Mouse (Mus musculus) limb, embryonic 12.5 days (tissue): ENCODE data around the gene Cdc42bpg. TPM values are rescaled to one million over a fixed set of nuclear protein-coding genes. Genes with fewer than 3 reads are reported as not detected.
"Not testable (repeated sequence)": the region's sequence is repeated elsewhere in the genome, so short reads cannot be mapped to it uniquely, and the experiment has no call there.

Source experiments
- ATAC-seq: fragments of 200-750 bp; cut with Nextera tagmentation; 2 replicates; pipeline ENCODE4 v1.8.0; 2017; ENCODE audit warnings: low read depth, moderate TSS enrichment; ENCODE audit not compliant: insufficient number of reproducible peaks, insufficient read depth, low FRiP score, low TSS enrichment
- H3K27ac ChIP-seq: fragments of 300-500 bp; sonication (generic); 2 replicates; pipeline ENCODE4 v1.5.1; 2016; ENCODE audit warnings: mild to moderate bottlenecking, moderate library complexity
- H3K27me3 ChIP-seq: fragments of 300-500 bp; sonication (generic); 2 replicates; pipeline ENCODE4 v1.6.1; 2016; ENCODE audit warnings: mild to moderate bottlenecking, moderate library complexity
- H3K36me3 ChIP-seq: fragments of 300-500 bp; sonication (generic); 2 replicates; pipeline ENCODE4 v1.6.1; 2016; ENCODE audit warnings: mild to moderate bottlenecking, moderate library complexity
- H3K4me1 ChIP-seq: fragments of 300-500 bp; sonication (generic); replicated peaks from 2 replicates; pipeline ENCODE4 v1.6.1; 2016
- H3K4me2 ChIP-seq: fragments of 300-500 bp; sonication (generic); 2 replicates; pipeline ENCODE4 v1.6.1; 2016; ENCODE audit warnings: mild to moderate bottlenecking, moderate library complexity
- H3K4me3 ChIP-seq: fragments of 300-500 bp; sonication (generic); replicated peaks from 2 replicates; pipeline ENCODE4 v1.5.1; 2016; ENCODE audit warnings: mild to moderate bottlenecking
- H3K9ac ChIP-seq: fragments of 300-500 bp; sonication (generic); replicated peaks from 2 replicates; pipeline ENCODE4 v1.6.1; 2016; ENCODE audit warnings: mild to moderate bottlenecking, moderate library complexity
- H3K9me3 ChIP-seq: fragments of 300-500 bp; sonication (generic); 2 replicates; pipeline ENCODE4 v1.6.1; 2016; ENCODE audit warnings: mild to moderate bottlenecking, moderate library complexity
- WGBS: fragments of 180-500 bp; shearing (Covaris S2); methylation state at CpG from one replicate; pipeline ENCODE4 v1.1.7; 2016; 5-methylcytosine and 5-hydroxymethylcytosine counted together
- polyA plus RNA-seq: library from polyadenylated mRNA; unstranded; fragments of >200 nt; fragmentation: Nextera tagmentation; extraction: Ambion mirVana; gene quantifications from 2 replicates; pipeline ENCODE4 v1.2.1, GENCODE M21; 2016

The Cdc42bpg gene
- polyA plus RNA-seq, 1 experiment from 2014 or later = 0.69 TPM

DNA sequence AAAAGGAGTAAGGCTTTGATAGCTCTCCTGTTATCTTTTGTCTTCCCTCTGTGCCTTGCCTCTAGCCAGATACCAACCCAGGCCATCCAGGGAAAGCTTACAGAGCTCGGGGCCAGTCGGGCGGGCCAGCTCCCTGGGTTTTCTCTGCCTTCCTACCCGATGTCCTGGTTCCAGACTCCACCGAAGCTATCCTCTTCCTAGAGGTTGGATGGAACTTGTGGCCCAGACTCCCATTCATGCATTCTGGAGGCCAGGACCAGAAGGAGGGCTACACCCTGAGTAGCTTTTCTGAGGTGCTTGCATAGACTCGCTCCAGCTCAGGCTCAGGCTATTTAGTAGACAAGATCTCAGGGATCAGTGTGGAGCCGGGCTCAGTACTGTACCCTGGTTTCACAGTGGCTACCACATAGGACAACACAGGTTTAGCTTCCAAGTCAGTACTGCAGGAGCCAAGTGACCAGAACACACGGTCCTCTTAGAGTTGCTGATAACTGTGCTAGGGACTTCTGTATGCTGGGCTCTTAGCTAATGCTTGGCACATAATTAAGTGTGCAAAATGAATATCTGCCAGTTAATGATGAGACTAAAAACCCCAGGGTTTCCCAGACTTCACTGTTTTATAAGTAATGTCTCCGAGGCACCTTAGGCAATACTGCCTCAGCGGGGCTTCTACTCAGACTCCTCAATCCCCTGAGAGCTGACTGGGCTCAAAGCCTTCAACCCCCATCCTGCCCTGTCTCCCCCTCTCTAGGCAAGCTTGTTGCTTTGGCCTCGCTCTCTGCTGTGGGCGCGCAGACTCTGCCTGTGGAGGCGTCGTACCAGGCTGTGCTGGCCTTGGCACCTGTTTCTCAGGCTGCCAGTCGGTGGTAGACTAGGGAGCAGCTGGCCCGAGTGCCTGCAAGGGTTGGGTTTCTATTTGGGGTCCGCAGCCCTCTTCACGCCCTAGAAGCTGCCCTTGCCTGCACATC is 19.5 kb upstream of the Cdc42bpg start:
- Histone ChIP-seq H3K9ac (no peak overlapping the region; the same call in 1 of the 2 replicates), H3K27me3 (no peaks in the 10 kb centered on the region), H3K4me2 (no peak overlapping the region), H3K9me3 (no peaks in the 10 kb centered on the region), H3K36me3 (peaks cover 93% of the 10 kb centered on the region), H3K27ac (no peak overlapping the region), H3K4me1 (peaks cover 11% of the 10 kb centered on the region), H3K4me3 (no peak overlapping the region)
- 89% methylated on average over 19 of the region's 19 CpGs for WGBS
- no peak for ATAC-seq

DNA sequence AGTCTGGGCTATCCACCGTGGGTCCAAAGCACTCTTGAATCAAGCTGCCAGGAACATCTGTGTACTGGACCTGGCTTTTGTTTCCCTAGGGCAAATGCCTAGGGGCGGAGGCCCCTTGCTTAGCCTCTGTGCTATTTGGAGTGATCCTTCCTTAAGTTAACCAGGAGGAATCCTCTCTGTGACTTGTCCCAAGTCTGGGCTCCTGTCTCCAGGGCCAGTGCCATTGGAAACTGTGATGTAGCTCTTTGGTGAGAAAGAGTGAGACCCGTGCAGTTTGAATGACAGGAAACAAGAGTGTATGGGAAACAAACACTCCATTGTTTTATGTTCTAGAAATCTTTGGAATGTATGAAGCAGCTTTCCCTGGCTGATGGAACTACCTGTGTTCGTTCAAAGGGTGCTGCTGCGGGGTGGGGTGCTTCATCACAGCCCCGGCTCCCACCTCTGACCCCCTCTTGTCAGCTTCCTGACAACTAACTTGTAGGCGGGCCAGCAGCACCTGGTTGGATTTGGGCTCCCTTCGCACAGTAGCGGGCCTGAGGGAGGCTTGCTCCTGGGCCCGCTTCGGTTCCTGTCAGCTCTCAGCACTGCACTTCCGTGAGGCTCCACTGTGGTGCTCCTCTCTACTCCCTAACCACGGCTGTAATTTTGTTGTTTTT is 17.9 kb upstream of the Cdc42bpg start:
- no peak overlapping the region for H3K4me2 ChIP-seq
- H3K4me3 ChIP-seq = no peak overlapping the region
- H3K9me3 ChIP-seq = no peaks in the 10 kb centered on the region
- peaks cover 91% of the 10 kb centered on the region for H3K36me3 ChIP-seq
- ATAC-seq = no peak
- H3K4me1 ChIP-seq = peaks cover 11% of the 10 kb centered on the region
- H3K27ac ChIP-seq = peak overlapping the region; percentile 62
- H3K9ac ChIP-seq = no peak overlapping the region; the same call in 1 of the 2 replicates
- H3K27me3 ChIP-seq = no peaks in the 10 kb centered on the region
- 74% methylated on average over 13 of the region's 13 CpGs for whole genome bisulfite sequencing

DNA sequence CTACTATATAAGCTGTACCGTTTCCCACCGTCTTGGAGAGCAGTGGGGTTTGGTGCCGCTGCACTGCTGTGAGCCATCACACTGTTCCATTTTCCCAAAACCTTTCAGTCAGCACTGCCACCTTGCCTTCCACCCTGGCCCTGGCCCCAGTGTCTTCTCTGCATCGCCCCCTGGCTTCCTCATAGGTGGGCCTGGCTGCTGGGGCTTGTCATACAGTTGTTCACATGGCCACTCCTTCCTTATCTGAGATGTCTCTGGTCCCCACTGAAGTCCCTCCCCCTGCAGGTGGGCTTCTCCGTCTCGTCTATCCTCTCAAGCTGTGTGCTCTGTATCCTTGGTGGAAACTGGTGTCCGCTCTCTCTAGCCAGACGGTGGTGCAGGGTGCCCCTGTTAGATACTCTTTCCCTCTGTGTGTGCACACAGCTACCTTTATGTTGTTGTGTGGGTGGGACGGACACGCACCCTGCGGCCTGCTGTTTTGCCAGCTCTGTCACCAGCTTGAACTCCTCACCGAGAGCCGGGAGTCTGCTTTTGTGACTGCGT is 16.5 kb upstream of the Cdc42bpg start:
- Histone ChIP-seq H3K4me3 (no peak overlapping the region), H3K9me3 (no peaks in the 10 kb centered on the region), H3K9ac (0 out of 2 replicates have a peak overlapping the region, but pooled peaks have one; percentile 14), H3K27ac (no peak overlapping the region), H3K4me2 (no peak overlapping the region), H3K4me1 (peaks cover 11% of the 10 kb centered on the region), H3K27me3 (no peaks in the 10 kb centered on the region), H3K36me3 (peaks cover 92% of the 10 kb centered on the region)
- ATAC-seq = no peak
- 89% methylated on average over 14 of the region's 14 CpGs for WGBS

DNA sequence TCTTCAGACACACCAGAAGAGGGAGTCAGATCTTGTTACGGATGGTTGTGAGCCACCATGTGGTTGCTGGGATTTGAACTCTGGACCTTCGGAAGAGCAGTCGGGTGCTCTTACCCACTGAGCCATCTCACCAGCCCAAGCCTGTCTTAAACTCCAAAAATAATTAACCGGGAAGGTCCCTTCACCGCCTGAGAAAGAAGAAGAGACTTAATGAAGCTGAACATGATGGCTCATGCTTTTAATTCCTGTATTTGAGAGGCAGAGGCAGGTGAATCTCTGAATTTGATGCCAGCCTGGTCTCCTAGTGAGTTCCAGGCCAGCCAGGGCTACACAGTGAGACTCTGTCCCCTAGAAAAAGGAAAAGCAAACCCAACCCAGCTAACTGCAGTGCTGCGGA is 15.5 kb upstream of the Cdc42bpg start:
- not testable (repeated sequence) for H3K27me3 ChIP-seq, H3K27ac ChIP-seq, H3K4me2 ChIP-seq, H3K4me3 ChIP-seq, H3K9ac ChIP-seq, H3K9me3 ChIP-seq, ATAC-seq
- Histone ChIP-seq H3K36me3 (peaks cover 92% of the 10 kb centered on the region), H3K4me1 (peaks cover 11% of the 10 kb centered on the region)
- WGBS = 91% methylated on average over 5 of the region's 6 CpGs

DNA sequence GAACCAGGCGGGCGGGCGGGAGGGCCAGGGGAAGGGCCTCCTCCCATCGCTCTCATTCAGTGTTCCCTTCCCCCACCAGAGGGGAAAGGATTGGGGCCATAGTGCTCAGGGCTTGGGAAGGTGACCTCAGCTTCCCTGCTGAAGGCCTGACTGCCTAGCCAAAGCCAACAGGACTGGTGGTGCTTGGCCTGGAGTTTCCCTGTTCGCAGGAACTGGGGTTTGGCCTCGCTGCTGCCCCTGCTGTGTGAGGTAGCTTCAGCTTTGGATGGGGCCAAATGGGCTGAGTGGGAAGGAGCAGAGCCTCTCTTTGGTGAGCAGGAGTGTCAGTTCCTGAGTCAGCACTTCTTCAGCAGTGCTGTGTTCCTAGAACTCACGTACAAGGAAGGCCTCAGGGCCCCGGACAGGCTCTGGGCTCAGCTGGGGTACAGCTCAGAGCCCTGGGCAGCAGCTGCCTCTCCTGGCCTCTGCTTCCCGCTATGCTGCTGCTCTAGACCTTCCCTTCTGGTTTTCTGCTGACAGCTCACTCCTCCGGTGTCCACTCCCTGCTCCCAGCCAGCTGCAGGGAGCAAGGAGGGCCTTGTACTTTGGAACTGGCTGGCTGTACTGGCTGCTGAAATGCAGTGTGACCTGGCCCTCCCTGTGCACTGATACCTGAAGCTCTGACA is 15.0 kb upstream of the Cdc42bpg start:
- H3K9ac ChIP-seq = no peak overlapping the region
- 82% methylated on average over 10 of the region's 10 CpGs for WGBS
- H3K36me3 ChIP-seq = peaks cover 92% of the 10 kb centered on the region
- ATAC-seq = no peak
- no peaks in the 10 kb centered on the region for H3K9me3 ChIP-seq
- H3K4me2 ChIP-seq = no peak overlapping the region
- no peak overlapping the region for H3K27ac ChIP-seq
- no peaks in the 10 kb centered on the region for H3K27me3 ChIP-seq
- H3K4me3 ChIP-seq = no peak overlapping the region
- H3K4me1 ChIP-seq = peaks cover 11% of the 10 kb centered on the region

DNA sequence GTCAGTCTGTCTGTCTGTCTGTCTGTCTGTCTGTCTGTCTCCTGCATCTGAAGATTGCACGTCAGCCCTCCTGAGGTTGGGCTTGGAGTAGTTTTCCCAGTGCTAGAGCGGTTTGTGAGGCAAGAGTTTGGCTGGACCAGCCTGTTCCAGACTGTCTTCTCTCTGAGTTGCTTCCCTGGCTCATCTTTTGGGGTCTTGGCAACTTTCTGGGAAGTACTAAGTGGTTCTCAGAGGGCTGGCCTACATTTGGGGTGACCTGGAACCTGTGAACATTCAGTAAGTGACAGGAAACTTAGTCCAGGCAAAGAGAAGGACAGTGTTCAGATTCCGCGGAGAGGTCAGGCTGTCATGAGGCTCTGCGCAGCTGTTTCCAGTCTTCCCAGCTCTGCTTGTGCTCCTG is 14.0 kb upstream of the Cdc42bpg start:
- peaks cover 92% of the 10 kb centered on the region for H3K36me3 ChIP-seq
- no peaks in the 10 kb centered on the region for H3K9me3 ChIP-seq
- no peak for ATAC-seq
- peaks cover 11% of the 10 kb centered on the region for H3K4me1 ChIP-seq
- H3K27ac ChIP-seq = 0 out of 2 replicates have a peak overlapping the region, but pooled peaks have one; percentile 23
- no peaks in the 10 kb centered on the region for H3K27me3 ChIP-seq
- no peak overlapping the region for H3K4me2 ChIP-seq
- 84% methylated on average over 5 of the region's 5 CpGs for WGBS
- H3K4me3 ChIP-seq = no peak overlapping the region
- no peak overlapping the region for H3K9ac ChIP-seq

DNA sequence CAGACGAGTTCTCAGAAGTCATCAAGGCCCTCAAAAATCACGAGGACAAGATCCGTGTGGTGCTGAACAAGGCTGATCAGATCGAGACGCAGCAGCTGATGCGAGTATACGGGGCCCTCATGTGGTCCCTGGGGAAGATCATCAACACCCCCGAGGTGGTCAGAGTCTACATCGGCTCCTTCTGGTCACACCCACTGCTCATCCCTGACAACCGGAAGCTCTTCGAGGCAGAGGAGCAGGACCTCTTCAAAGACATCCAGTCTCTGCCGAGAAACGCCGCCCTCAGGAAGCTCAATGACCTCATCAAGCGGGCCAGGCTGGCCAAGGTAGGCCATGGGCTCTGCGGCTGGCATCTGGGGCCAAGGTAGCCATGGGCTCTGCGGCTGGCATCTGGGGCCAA is 12.0 kb upstream of the Cdc42bpg start:
- H3K9me3 ChIP-seq = no peaks in the 10 kb centered on the region
- 92% methylated on average over 17 of the region's 17 CpGs for WGBS
- no peak overlapping the region for H3K4me2 ChIP-seq
- H3K4me1 ChIP-seq = no peaks in the 10 kb centered on the region
- H3K27ac ChIP-seq = no peak overlapping the region
- no peak overlapping the region for H3K4me3 ChIP-seq
- H3K36me3 ChIP-seq = peaks cover 95% of the 10 kb centered on the region
- ATAC-seq = no peak
- no peaks in the 10 kb centered on the region for H3K27me3 ChIP-seq
- no peak overlapping the region for H3K9ac ChIP-seq

DNA sequence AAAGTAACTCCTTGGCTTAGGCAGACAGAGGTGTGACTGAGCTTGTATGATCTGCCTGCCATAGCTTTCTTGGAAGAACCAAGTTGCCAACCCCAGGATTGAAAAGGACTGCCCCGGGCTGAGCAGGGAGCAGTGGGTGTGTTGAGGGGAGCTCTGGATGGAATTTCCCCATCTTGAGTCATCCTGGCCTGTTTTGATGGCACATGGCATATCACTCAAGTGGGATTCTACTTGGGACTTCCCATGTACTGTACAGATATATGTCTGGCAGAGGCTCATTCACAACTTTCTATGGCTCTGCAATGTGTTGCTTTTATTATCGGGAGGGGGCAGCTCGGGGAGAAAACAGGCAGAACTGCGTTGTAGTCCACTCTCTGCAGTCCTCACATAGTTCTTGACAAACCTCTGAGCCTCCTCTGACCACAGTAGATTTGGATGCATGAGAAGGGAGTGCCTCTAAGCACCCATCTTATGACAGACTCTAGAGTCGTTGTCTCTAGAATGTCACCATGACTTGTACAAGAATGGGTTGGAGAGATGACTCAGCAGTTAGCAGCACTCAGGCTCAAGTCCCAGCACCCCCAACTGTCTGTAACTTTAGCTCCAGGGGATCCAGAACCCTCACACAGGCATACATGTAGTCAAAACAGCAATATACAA is 9.6 kb upstream of the Cdc42bpg start:
- Histone ChIP-seq H3K36me3 (peaks cover 96% of the 10 kb centered on the region), H3K27ac (no peak overlapping the region)
- ATAC-seq = no peak

DNA sequence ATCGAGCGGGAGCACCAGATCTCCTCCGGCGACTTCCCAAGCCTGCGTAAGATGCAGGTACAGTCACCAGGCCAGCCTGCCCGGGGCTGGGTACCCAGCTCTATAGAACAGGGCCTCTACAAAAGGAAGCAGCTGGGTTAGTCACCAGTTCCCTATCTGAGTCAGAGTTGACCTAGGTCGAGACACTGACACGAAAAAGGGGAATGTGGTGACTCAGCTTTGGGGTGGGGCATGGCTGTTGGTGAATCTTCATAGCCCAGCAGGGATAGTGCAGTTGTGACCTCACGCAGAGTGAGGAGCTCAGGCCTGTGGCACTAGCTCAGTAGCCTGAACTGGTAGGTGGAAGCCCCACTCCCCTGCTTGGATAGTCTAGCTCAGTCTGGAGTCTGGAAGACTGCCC is 8.6 kb upstream of the Cdc42bpg start:
- ATAC-seq = no peak
- WGBS = 89% methylated on average over 9 of the region's 9 CpGs
- Histone ChIP-seq H3K27ac (no peak overlapping the region), H3K9me3 (no peaks in the 10 kb centered on the region), H3K9ac (no peak overlapping the region), H3K27me3 (no peaks in the 10 kb centered on the region), H3K4me3 (no peak overlapping the region), H3K36me3 (peaks cover 89% of the 10 kb centered on the region), H3K4me2 (no peak overlapping the region), H3K4me1 (peaks cover 6% of the 10 kb centered on the region; the same call in 1 of the 2 replicates)

More for the DNA sequence above, 9.6 kb upstream of the Cdc42bpg start:
- 94% methylated on average over 5 of the region's 5 CpGs for WGBS
- Histone ChIP-seq H3K4me3 (no peak overlapping the region), H3K9me3 (no peaks in the 10 kb centered on the region), H3K4me2 (no peak overlapping the region), H3K27me3 (no peaks in the 10 kb centered on the region), H3K4me1 (no peaks in the 10 kb centered on the region), H3K9ac (no peak overlapping the region)

DNA sequence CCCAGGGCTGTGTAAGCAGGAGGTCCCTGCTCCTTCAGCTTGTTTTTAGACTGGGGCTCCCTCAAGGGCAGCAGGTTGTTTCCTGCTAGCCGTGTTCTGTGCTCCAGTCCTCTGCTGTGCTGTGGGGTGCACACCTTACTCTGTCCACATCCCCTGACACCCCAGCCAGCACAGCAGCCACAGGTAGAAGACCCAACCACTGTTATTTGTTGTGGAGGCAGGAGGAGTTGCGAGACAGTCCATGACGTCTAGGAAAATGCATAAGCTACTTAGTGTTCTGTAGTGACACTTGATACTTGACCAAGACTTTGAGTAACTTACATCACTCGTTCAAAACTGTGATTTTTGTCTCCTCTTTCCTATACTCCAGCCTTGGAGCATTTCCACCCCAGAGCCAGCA is 7.3 kb upstream of the Cdc42bpg start:
- Histone ChIP-seq H3K4me3 (no peak overlapping the region), H3K27ac (peak overlapping the region; percentile 53; the same call in 1 of the 2 replicates), H3K27me3 (no peaks in the 10 kb centered on the region), H3K4me1 (peaks cover 14% of the 10 kb centered on the region; the same call in 1 of the 2 replicates), H3K9ac (no peak overlapping the region), H3K36me3 (peaks cover 77% of the 10 kb centered on the region), H3K4me2 (no peak overlapping the region), H3K9me3 (no peaks in the 10 kb centered on the region)
- ATAC-seq = no peak
- WGBS = 75% methylated on average over 4 of the region's 4 CpGs
